Mouse (Mus musculus): ENCODE measurements at regions not wholly inside any gene's neighbourhood (a gene's known extent, or its start where the extent isn't known, plus 50 kb on each side); places are given as distances from the start of the nearest gene placed in this dataset.

DNA sequence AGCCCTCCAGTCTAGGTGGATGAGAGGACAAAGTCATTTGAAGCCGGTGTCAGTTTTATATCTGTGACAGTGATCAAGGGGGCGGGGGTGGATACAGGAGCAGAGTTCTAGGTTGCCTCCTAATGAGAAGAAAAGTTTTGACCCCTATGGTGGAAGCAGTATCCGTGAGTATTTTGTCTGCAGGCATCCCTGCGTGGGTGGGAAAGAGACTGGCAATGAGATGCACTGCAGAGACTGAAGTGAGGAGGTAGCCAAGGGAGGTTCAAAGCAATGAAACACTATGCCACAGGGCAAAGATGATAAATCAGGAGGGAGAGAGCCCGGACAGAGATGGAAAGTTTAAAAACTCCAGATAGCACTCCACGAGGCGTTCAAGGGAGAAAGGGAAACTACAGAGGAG is 210.5 kb downstream of the Nedd1 start:
- TF ChIP-seq POLR2A (IDR thresholded peaks at IDR 0.05; ENCODE audit: low read depth, low read length), result no peak
- no peak for TF ChIP-seq CTCF (IDR thresholded peaks at IDR 0.05; ENCODE audit: borderline replicate concordance, insufficient read depth, low read length)
